Mouse (Mus musculus) midbrain, embryonic 14.5 days (tissue): ENCODE results near the gene Mettl21c. TPM values are rescaled to one million over a fixed set of nuclear protein-coding genes. Genes with fewer than 3 reads are reported as not detected.

Experiments
- ATAC-seq: fragments of 200-750 bp; cut with Nextera tagmentation; 2 replicates; pipeline ENCODE4 v1.8.0; 2017; ENCODE audit warnings: moderate number of reproducible peaks, moderate library complexity; ENCODE audit not compliant: low FRiP score, low TSS enrichment
- DNase-seq: peaks from one replicate; pipeline ENCODE4 v3.0.0-alpha.2; 2015
- H3K27ac ChIP-seq: fragments of 300-500 bp; sonication (generic); replicated peaks from 2 replicates; pipeline ENCODE4 v1.5.1; 2014; ENCODE audit warnings: mild to moderate bottlenecking, low read depth, low read length, moderate library complexity
- H3K27me3 ChIP-seq: fragments of 300-500 bp; sonication (generic); 2 replicates; pipeline ENCODE4 v1.6.1; 2014; ENCODE audit warnings: low read length, control low read depth, mixed read lengths; ENCODE audit not compliant: control insufficient read depth, insufficient read depth
- H3K36me3 ChIP-seq: fragments of 300-500 bp; sonication (generic); 2 replicates; pipeline ENCODE4 v1.6.1; 2014; ENCODE audit warnings: low read length, control low read depth; ENCODE audit not compliant: control insufficient read depth, insufficient read depth
- H3K4me1 ChIP-seq: fragments of 300-500 bp; sonication (generic); 2 replicates; pipeline ENCODE4 v1.6.1; 2014; ENCODE audit warnings: mild to moderate bottlenecking, antibody characterized with exemption, low read length, control low read depth; ENCODE audit not compliant: control insufficient read depth, insufficient read depth
- H3K4me2 ChIP-seq: fragments of 300-500 bp; sonication (generic); 2 replicates; pipeline ENCODE4 v1.6.1; 2014; ENCODE audit warnings: mild to moderate bottlenecking, low read length, moderate library complexity
- H3K4me3 ChIP-seq: fragments of 300-500 bp; sonication (generic); replicated peaks from 2 replicates; pipeline ENCODE4 v1.5.1; 2014; ENCODE audit warnings: low read depth, low read length
- H3K9ac ChIP-seq: fragments of 300-500 bp; sonication (generic); replicated peaks from 2 replicates; pipeline ENCODE4 v1.6.1; 2014; ENCODE audit warnings: mild to moderate bottlenecking, low read length, moderate library complexity
- H3K9me3 ChIP-seq: fragments of 300-500 bp; sonication (generic); 2 replicates; pipeline ENCODE4 v1.6.1; 2016; ENCODE audit warnings: low read length, control low read depth, mixed read lengths; ENCODE audit not compliant: control insufficient read depth
- WGBS: fragments of 180-500 bp; shearing (Covaris S2); extraction: QIAGEN DNeasy Blood & Tissue Kit; methylation state at CpG from one replicate; pipeline ENCODE4 v1.1.7; 2014; 5-methylcytosine and 5-hydroxymethylcytosine counted together
- polyA plus RNA-seq: library from polyadenylated mRNA; unstranded; fragments of >200 nt; fragmentation: Nextera tagmentation; extraction: Ambion mirVana; gene quantifications from 2 replicates; pipeline ENCODE4 v1.2.1, GENCODE M21; 2014

Gene Mettl21c
- polyA plus RNA-seq, 1 experiment from 2014 or later = 1.6 TPM

DNA sequence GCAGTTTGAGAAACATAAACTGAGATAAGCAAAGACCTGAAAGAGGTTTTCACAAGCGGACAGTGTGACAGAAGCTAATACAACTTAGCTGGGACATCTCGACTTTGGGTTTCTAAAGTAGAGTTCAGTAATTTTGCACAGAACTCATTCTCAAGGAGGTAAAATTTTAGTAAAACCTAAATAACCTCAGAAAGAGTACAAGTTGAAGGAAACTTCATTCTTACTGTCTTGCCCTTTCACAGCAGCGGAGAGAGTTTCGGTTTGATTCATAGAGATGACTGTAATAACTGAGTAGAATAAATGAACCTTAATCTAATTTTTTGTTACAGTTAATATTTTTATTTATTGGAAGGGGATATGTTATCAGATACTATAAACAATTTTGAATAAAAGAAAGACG, 13.1 kb upstream of the Mettl21c start:
- ATAC-seq = no peak
- H3K4me3 ChIP-seq = no peak overlapping the region
- WGBS = 92% methylated on average over 5 of the region's 5 CpGs

DNA sequence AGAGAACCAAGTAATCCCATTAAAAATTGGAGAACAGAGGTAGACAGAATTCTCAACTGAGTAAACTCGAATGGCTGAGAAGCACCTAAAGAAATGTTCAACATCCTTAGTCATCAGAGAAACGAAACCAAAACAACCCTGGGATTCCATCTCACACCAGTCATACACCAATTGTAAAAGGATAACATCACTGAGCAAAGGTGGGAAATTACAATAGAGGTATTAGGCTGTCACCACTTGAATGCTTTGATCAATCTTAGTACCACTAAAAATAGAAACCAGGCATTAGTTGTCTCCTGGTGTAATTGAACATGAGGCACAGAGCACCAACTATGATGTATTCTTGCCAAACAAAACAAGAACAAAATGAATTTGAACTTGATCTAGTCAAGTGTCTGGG, 12.4 kb upstream of the Mettl21c start:
- no peaks in the 10 kb centered on the region for H3K4me1 ChIP-seq
- no peak overlapping the region for H3K4me3 ChIP-seq
- H3K36me3 ChIP-seq = no peaks in the 10 kb centered on the region
- H3K4me2 ChIP-seq = no peak overlapping the region
- no peaks in the 10 kb centered on the region for H3K27me3 ChIP-seq
- 71% methylated on average over 2 of the region's 2 CpGs for WGBS
- H3K27ac ChIP-seq = no peak overlapping the region
- H3K9ac ChIP-seq = no peak overlapping the region
- DNase-seq (no peak), ATAC-seq (no peak)
- H3K9me3 ChIP-seq = no peaks in the 10 kb centered on the region

More for the DNA sequence above, 13.1 kb upstream of the Mettl21c start:
- Histone ChIP-seq H3K27me3 (no peaks in the 10 kb centered on the region), H3K36me3 (no peaks in the 10 kb centered on the region), H3K4me1 (no peaks in the 10 kb centered on the region), H3K27ac (no peak overlapping the region), H3K9me3 (no peaks in the 10 kb centered on the region), H3K4me2 (no peak overlapping the region), H3K9ac (no peak overlapping the region)
- no peak for DNase-seq

DNA sequence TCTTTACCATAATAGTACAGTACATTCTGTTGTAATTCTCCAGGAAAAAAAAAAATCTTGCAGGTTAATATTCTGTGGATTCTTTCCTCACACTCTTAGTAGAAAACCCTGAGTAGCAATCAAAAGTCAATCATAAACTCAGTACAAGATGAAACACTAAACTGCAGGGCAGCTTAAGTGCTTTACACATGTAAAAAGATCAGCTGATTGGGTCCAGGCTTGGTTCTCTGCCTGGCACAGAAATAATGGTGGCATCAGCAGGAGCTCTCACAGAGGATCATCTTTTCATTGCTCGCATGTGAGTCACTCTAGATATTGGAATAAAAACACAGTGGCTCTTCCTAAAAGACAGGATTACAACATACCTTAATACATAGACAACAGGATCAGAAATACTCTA, 7.8 kb upstream of the Mettl21c start:
- Histone ChIP-seq H3K4me1 (no peaks in the 10 kb centered on the region), H3K4me2 (no peak overlapping the region), H3K27me3 (no peaks in the 10 kb centered on the region), H3K27ac (no peak overlapping the region), H3K9ac (no peak overlapping the region), H3K36me3 (no peaks in the 10 kb centered on the region), H3K9me3 (no peaks in the 10 kb centered on the region), H3K4me3 (no peak overlapping the region)
- ATAC-seq (no peak), DNase-seq (no peak)
- WGBS = 55% methylated on average over 1 of the region's 1 CpGs

DNA sequence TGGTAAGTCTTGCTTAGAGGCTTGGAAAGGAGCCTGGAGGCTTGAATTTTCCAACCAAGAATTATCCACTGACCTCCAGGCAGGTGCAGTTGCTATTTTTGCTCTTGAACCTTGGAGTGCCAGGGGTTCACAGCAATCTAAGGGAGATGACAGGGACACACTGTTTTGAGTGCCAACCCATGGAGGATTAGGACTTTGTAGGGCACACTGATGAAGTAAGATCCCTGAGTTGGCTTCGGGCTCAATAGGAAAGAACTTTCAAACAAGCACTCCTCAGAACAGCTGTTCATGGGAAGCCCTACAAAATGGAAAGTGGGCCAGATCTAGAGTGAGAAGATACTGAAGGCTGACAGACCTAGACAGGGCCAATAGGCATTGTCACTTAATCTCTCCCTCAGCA, 2.8 kb upstream of the Mettl21c start:
- ATAC-seq = no peak
- no peak overlapping the region for H3K4me2 ChIP-seq
- no peaks in the 10 kb centered on the region for H3K9me3 ChIP-seq
- H3K4me3 ChIP-seq = no peak overlapping the region
- H3K27ac ChIP-seq = no peak overlapping the region
- H3K9ac ChIP-seq = no peak overlapping the region
- H3K4me1 ChIP-seq = no peaks in the 10 kb centered on the region
- H3K27me3 ChIP-seq = no peaks in the 10 kb centered on the region
- no peaks in the 10 kb centered on the region for H3K36me3 ChIP-seq
- no peak for DNase-seq
- 97% methylated on average over 1 of the region's 1 CpGs for WGBS

DNA sequence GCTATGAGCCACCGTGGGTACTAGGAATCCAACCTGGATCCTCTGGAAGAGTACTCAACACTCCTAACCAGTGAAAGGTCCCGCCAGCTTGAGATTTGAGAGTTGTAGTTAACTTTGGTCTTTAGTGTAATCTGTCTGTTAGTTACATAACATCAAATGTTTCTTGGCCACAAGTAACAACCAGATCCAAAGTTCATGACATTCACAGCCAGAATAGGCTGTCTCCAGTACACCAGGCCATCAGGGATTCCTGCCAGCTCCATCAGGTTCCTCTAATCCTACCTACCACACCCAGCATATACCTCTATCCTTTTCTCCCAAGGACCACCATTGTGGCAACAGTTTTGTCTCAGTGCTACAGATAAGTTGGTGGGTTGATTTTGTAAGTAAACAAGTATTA, 4.3 kb downstream of the Mettl21c start:
- H3K4me1 ChIP-seq = no peaks in the 10 kb centered on the region
- ATAC-seq = no peak
- 95% methylated on average over 2 of the region's 2 CpGs for WGBS

DNA sequence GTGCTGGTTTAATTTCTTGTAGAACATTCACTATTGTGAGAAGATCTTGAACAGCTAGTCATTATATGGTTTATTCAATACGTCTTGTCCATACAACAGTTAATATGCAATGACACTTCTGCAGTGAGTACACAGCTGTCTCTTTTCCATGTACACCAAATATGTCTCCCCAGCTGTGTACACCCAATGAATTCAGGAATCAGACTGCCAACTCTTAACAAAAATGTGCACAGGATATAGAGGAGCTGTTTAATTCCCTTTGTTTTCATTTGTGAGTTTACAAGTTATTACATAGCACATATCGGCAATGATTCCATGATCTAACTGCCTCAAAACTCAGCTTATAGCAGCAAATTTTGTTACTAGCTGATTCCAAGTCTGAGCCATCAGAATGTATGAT, 15.3 kb downstream of the Mettl21c start:
- Histone ChIP-seq H3K4me3 (no peak overlapping the region), H3K9me3 (no peaks in the 10 kb centered on the region), H3K36me3 (peaks cover 36% of the 10 kb centered on the region), H3K27ac (no peak overlapping the region), H3K4me2 (no peak overlapping the region), H3K4me1 (no peaks in the 10 kb centered on the region), H3K9ac (no peak overlapping the region), H3K27me3 (no peaks in the 10 kb centered on the region)
- 95% methylated on average over 2 of the region's 2 CpGs for WGBS
- DNase-seq (no peak), ATAC-seq (no peak)

More for the DNA sequence above, 4.3 kb downstream of the Mettl21c start:
- Histone ChIP-seq H3K4me2 (no peak overlapping the region), H3K9me3 (no peaks in the 10 kb centered on the region), H3K4me3 (no peak overlapping the region), H3K27ac (no peak overlapping the region), H3K36me3 (no peaks in the 10 kb centered on the region), H3K27me3 (no peaks in the 10 kb centered on the region), H3K9ac (no peak overlapping the region)
- DNase-seq = no peak

DNA sequence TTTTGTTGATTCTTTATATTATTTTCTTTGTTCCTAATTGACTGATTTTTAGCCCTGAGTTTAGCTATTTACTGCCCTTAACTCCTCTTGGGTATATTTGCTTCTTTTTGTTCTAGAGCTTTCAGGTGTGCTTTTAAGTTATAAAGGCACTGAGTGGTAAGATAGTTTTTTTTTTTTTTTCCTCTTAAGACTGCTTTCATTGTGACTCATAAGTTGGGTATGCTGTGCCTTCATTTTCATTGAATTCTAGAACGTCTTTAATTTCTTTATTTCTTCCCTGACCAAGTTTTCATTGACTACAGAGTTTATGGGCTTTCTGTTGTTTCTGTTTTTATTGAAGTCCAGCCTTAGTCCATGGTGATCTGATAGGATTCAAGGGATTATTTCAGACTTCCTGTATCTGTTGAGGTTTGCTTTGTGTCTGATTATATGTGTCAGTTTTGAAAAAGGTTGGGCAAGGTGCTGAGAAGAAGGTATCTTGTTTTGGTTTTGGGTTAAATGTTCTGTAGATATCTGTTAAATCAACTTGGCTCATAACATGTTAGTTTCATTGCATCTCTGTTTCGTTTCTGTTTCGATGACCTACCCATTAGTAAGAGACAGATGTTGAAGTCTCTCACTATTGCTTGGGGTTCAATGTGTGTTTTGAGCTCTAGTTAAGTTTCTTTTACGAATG, 22.8 kb downstream of the Mettl21c start:
- Histone ChIP-seq H3K36me3 (peaks cover 59% of the 10 kb centered on the region), H3K27me3 (no peaks in the 10 kb centered on the region), H3K4me1 (no peaks in the 10 kb centered on the region), H3K9me3 (peaks cover 4% of the 10 kb centered on the region; the same call in 1 of the 2 replicates), H3K27ac (no peak overlapping the region), H3K4me2 (no peak overlapping the region), H3K9ac (no peak overlapping the region), H3K4me3 (no peak overlapping the region)
- no peak for DNase-seq
- ATAC-seq = no peak
- 98% methylated on average over 4 of the region's 4 CpGs for WGBS

DNA sequence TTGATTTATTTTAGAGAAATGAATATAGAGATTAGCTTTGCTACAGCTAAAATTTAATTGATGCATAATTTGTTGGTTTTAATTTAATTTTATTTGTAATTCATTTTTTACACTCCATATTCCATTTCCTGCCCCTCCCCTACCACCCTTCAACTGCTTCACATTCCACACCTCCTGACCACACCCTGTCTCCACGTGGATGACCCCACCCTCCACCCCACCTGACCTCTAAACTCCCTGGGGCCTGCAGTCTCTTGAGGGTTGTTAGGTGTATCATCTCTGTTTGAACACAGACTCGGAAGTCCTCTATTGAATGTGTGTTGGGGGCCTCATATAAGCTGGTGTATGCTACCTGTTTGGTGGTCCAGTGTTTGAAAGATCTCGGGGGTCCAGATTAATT, 48.7 kb downstream of the Mettl21c start:
- no peaks in the 10 kb centered on the region for H3K9me3 ChIP-seq
- ATAC-seq (no peak), DNase-seq (no peak)
- peaks cover 57% of the 10 kb centered on the region for H3K36me3 ChIP-seq
- no peak overlapping the region for H3K4me2 ChIP-seq
- no peaks in the 10 kb centered on the region for H3K4me1 ChIP-seq
- H3K27ac ChIP-seq = no peak overlapping the region
- H3K27me3 ChIP-seq = no peaks in the 10 kb centered on the region
- WGBS = 85% methylated on average over 3 of the region's 3 CpGs
- H3K9ac ChIP-seq = no peak overlapping the region
- H3K4me3 ChIP-seq = no peak overlapping the region

DNA sequence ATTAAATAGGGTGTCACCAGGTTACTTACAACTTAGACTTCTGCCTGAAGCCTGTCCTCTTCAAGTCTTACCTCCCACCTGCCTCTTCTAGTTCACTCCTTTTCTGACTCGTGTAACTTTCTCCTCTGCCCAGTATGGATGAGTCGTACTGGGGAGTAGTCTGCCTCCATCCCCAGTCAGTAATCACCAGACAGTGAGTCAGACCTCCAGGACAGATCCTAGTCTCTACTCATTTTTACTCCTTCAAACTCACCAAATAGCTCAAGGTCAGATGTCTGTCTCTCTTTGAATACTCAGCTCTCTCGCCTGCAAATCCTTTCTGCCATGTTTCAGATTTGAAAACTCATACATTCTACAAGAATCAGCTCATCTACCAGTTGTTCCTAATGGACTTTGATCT, 50.5 kb downstream of the Mettl21c start:
- no peak overlapping the region for H3K4me2 ChIP-seq
- H3K27me3 ChIP-seq = no peaks in the 10 kb centered on the region
- H3K4me3 ChIP-seq = no peak overlapping the region
- H3K9me3 ChIP-seq = no peaks in the 10 kb centered on the region
- H3K27ac ChIP-seq = no peak overlapping the region
- no peaks in the 10 kb centered on the region for H3K4me1 ChIP-seq
- 89% methylated on average over 3 of the region's 3 CpGs for WGBS
- ATAC-seq = no peak
- no peak overlapping the region for H3K9ac ChIP-seq
- no peak for DNase-seq
- peaks cover 49% of the 10 kb centered on the region for H3K36me3 ChIP-seq
